Mouse (Mus musculus) kidney, adult 2 months (tissue): ENCODE data around the gene Syt12.

Experiments used
- CTCF ChIP-seq: fragments of 200-500 bp; conservative IDR thresholded peaks from 2 replicates; pipeline ENCODE4 v1.5.1; 2011; ENCODE audit warnings: low read depth, mild to moderate bottlenecking, control low read depth, low read length, moderate library complexity, mixed read lengths; ENCODE audit not compliant: insufficient read depth, insufficient read length
- POLR2A ChIP-seq: fragments of 200-500 bp; IDR thresholded peaks from one replicate; pipeline ENCODE4 v1.6.1; 2011; ENCODE audit warnings: low read depth, low read length, control low read depth

DNA sequence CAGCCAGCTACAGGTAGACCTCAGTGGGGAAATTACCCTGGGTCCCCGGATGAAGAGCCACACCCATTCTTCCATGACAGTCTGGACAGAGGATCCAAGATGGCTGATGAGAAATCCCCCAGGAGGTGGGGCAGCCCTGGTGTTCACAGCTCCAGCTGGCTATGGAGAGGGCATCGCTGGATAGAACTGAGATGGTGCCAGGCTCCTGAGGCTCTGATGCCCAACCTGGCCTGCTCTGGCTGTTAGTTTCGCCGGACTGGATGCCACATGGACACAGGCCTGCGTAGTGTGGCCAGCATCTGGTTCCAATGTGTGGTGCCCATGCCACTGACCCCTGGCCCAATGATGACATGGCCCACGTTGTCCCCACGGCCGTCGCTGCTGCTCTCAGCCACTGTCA, 29.8 kb downstream of the Syt12 start:
- no peak for TF ChIP-seq POLR2A
- TF ChIP-seq CTCF = no peak
